Mouse (Mus musculus): ENCODE measurements around the gene Tmem108. TPM values are rescaled to one million over a fixed set of nuclear protein-coding genes. Genes with fewer than 3 reads are reported as not detected.
"Not testable (repeated sequence)": the region's sequence is repeated elsewhere in the genome, so short reads cannot be mapped to it uniquely, and the experiment has no call there.

Tmem108 gene
- total RNA-seq, 2 experiments from 2014 or later, result 8.7 to 10.8 TPM

- no peak for DNase-seq (ENCODE audit: low spot score in 2 of 2)
These were observed 74.5 kb downstream of the Tmem108 start for GRCm38 (mm10) chr9:103687130-103687529.

GRCm38 (mm10) chr9:103681741-103682330 is 79.8 kb downstream of the Tmem108 start:
- DNase-seq (ENCODE audit: low spot score in 2 of 2), result no peak

GRCm38 (mm10) chr9:103679234-103679633 is 82.4 kb downstream of the Tmem108 start:
- no peak for DNase-seq (ENCODE audit: low spot score in 2 of 2)

GRCm38 (mm10) chr9:103678531-103679060 is 83.0 kb downstream of the Tmem108 start:
- no peak for DNase-seq (ENCODE audit: low spot score in 2 of 2)

- DNase-seq (ENCODE audit: low spot score in 2 of 2), result no peak
These were observed 83.8 kb downstream of the Tmem108 start for GRCm38 (mm10) chr9:103677811-103678210.

- no peak for DNase-seq (ENCODE audit: low spot score in 2 of 2)
These were observed 85.7 kb downstream of the Tmem108 start for GRCm38 (mm10) chr9:103675721-103676480.

GRCm38 (mm10) chr9:103672881-103673280 is 88.8 kb downstream of the Tmem108 start:
- no peak for DNase-seq (ENCODE audit: low spot score in 2 of 2)

- DNase-seq (ENCODE audit: low spot score in 2 of 2), result not testable (repeated sequence)
These were observed 91.0 kb downstream of the Tmem108 start for GRCm38 (mm10) chr9:103670592-103671113.

GRCm38 (mm10) chr9:103668830-103669229 is 92.8 kb downstream of the Tmem108 start:
- DNase-seq (ENCODE audit: low spot score in 2 of 2), result no peak

GRCm38 (mm10) chr9:103665817-103666216 is 95.8 kb downstream of the Tmem108 start:
- no peak for DNase-seq (ENCODE audit: low spot score in 2 of 2)

- no peak for DNase-seq (ENCODE audit: low spot score in 2 of 2)
These were observed 97.5 kb downstream of the Tmem108 start for GRCm38 (mm10) chr9:103664151-103664550.

- no peak for DNase-seq (ENCODE audit: low spot score in 2 of 2)
These were observed 99.8 kb downstream of the Tmem108 start for GRCm38 (mm10) chr9:103661873-103662272.

- DNase-seq (ENCODE audit: low spot score in 2 of 2), result no peak
These were observed 103.7 kb downstream of the Tmem108 start for GRCm38 (mm10) chr9:103657981-103658380.

- DNase-seq (ENCODE audit: low spot score in 2 of 2), result no peak
These were observed 104.3 kb downstream of the Tmem108 start for GRCm38 (mm10) chr9:103657183-103657975.

- no peak for DNase-seq (ENCODE audit: low spot score in 2 of 2)
These were observed 107.5 kb downstream of the Tmem108 start for GRCm38 (mm10) chr9:103653995-103654587.

- DNase-seq (ENCODE audit: low spot score in 2 of 2), result no peak
These were observed 109.3 kb downstream of the Tmem108 start for GRCm38 (mm10) chr9:103652127-103652882.

- no peak for DNase-seq (ENCODE audit: low spot score in 2 of 2)
These were observed 115.0 kb downstream of the Tmem108 start for GRCm38 (mm10) chr9:103646605-103647004.

- no peak for DNase-seq (ENCODE audit: low spot score in 2 of 2)
These were observed 115.9 kb downstream of the Tmem108 start for GRCm38 (mm10) chr9:103645724-103646123.

GRCm38 (mm10) chr9:103642300-103642699 is 119.3 kb downstream of the Tmem108 start:
- DNase-seq (ENCODE audit: low spot score in 2 of 2), result no peak

- DNase-seq (ENCODE audit: low spot score in 2 of 2), result no peak
These were observed 120.3 kb downstream of the Tmem108 start for GRCm38 (mm10) chr9:103641340-103641739.
